13 mouse cellular contexts compared by ENCODE assay signal in the genomic region with DNA sequence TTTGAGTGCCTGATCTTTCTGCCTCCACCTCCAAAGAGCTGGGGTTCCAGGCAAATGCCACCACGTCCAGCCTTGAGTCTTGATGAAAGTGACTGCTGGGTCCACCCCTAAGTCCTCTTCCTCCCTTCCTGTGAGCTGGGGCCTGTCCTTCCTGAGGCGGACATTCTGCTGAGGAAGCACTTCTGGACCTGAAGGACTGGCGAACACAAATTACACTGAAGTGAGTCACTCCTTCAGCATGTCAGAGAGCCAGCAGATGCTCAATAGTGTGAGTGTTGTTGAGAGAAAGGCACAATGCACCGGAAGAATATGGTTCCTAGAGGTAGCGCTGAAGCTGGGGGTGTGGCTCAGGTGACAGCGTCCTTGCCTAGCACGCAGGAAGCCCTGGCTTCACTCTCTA. TPM values are rescaled to one million over a fixed set of nuclear protein-coding genes. Genes with fewer than 3 reads are reported as not detected.
DNase-seq lines count a peak whose midpoint lies in the region; ATAC-seq and TF ChIP-seq lines count a peak whose summit lies in the region.
"Had no signal": no experiment of that assay in that cellular context is flagged by ENCODE, and none has a peak within 500 bp of the region (broad histone marks: within the 10 kb centered on the region; RNA-seq: fewer than 3 reads in every experiment).

No protein-coding gene starts in this region.

- ATAC-seq in heart, embryonic 12.5 days (ENCODE audit: insufficient number of reproducible peaks, low FRiP score), result no peak
- ATAC-seq in Patski, result peak; percentile 63
- peak; percentile 14; the same call in 1 of the 2 replicates for ATAC-seq in intestine, postnatal 0 days
- no peak for ATAC-seq in forebrain, embryonic 13.5 days
- ATAC-seq: hindbrain, embryonic 16.5 days had no signal

- H3K36me3 ChIP-seq in heart, embryonic 12.5 days, result no peaks in the 10 kb centered on the region
- H3K36me3 ChIP-seq in intestine, postnatal 0 days (ENCODE audit: control insufficient read depth, insufficient read depth), result peaks cover 14% of the 10 kb centered on the region; the same call in 1 of the 2 replicates
- no peaks in the 10 kb centered on the region for H3K36me3 ChIP-seq in forebrain, embryonic 13.5 days (ENCODE audit: poor library complexity, severe bottlenecking)

- TF ChIP-seq CTCF in Patski (IDR thresholded peaks at IDR 0.05), result no peak
- no peak for TF ChIP-seq CTCF in intestine, postnatal 0 days (IDR thresholded peaks at IDR 0.05; ENCODE audit: low read depth)

- no peak for DNase-seq in heart, postnatal 14 days
- DNase-seq in 3134 (ENCODE audit: extremely low read depth, insufficient read length, low spot score) (peak; percentile 64), Patski (ENCODE audit: low read depth, low spot score) (no peak)
- DNase-seq in cerebellum, postnatal 14 days, result no peak
- DNase-seq in frontal cortex, postnatal 14 days (ENCODE audit: low spot score in 2 of 2), result no peak
- DNase-seq: cerebellum, postnatal 25 days; left cerebral cortex, postnatal 4 days had no signal

- in situ Hi-C loops in Patski (cut with MboI; ENCODE audit: low pct_unique_long_range_greater_than_20kb), result no loop called here

- peaks cover 12% of the 10 kb centered on the region for H3K4me1 ChIP-seq in heart, embryonic 12.5 days (replicated peaks)
- no peaks in the 10 kb centered on the region for H3K4me1 ChIP-seq in intestine, postnatal 0 days (replicated peaks; ENCODE audit: control insufficient read depth, insufficient read depth, low read length)
- H3K4me1 ChIP-seq in forebrain, embryonic 13.5 days, result peaks cover 18% of the 10 kb centered on the region

- intact Hi-C loops in heart, postnatal 14 days (cut with DNase I), result no loop called here

- H3K9me3 ChIP-seq in heart, embryonic 12.5 days (replicated peaks), result no peaks in the 10 kb centered on the region
- H3K9me3 ChIP-seq in intestine, postnatal 0 days (ENCODE audit: control insufficient read depth), result no peaks in the 10 kb centered on the region
- H3K9me3 ChIP-seq in forebrain, embryonic 13.5 days (replicated peaks), result no peaks in the 10 kb centered on the region

- no peak overlapping the region for H3K9ac ChIP-seq in heart, embryonic 12.5 days
- H3K9ac ChIP-seq in intestine, postnatal 0 days (ENCODE audit: low read depth, low read length), result no peak overlapping the region
- no peak overlapping the region for H3K9ac ChIP-seq in forebrain, embryonic 13.5 days

- CTCF ChIA-PET in Patski (lab: Charles Lee), result interaction anchor here (1.2 to 1.5 kb wide), 2 partner anchors 9 to 28 kb away, joined by 5 read pairs; no protein-coding TSS in a partner anchor

- 36% methylated on average over 7 of the region's 7 CpGs for WGBS in heart, embryonic 12.5 days
- 38% methylated on average over 7 of the region's 7 CpGs for WGBS in intestine, postnatal 0 days
- 75% methylated on average over 7 of the region's 7 CpGs for WGBS in forebrain, embryonic 13.5 days

- H3K27me3 ChIP-seq in heart, embryonic 12.5 days (replicated peaks), result peaks cover 20% of the 10 kb centered on the region
- no peaks in the 10 kb centered on the region for H3K27me3 ChIP-seq in Patski
- no peaks in the 10 kb centered on the region for H3K27me3 ChIP-seq in intestine, postnatal 0 days (replicated peaks; ENCODE audit: control insufficient read depth, insufficient read depth, low read length)
- H3K27me3 ChIP-seq in forebrain, embryonic 13.5 days, result no peaks in the 10 kb centered on the region

- POLR2A ChIA-PET in Patski (lab: Charles Lee), result interaction anchor here (0.7 kb wide), 1 partner anchor 40 kb away, joined by 3 read pairs; no protein-coding TSS in a partner anchor

- no peak overlapping the region for H3K4me3 ChIP-seq in heart, embryonic 12.5 days
- H3K4me3 ChIP-seq in intestine, postnatal 0 days (ENCODE audit: low read depth, low read length), result no peak overlapping the region
- no peak overlapping the region for H3K4me3 ChIP-seq in forebrain, embryonic 13.5 days
- H3K4me3 ChIP-seq: heart, adult 2 months had no signal

- H3K4me2 ChIP-seq in heart, embryonic 12.5 days, result no peak overlapping the region
- H3K4me2 ChIP-seq in intestine, postnatal 0 days (replicated peaks; ENCODE audit: low read depth), result no peak overlapping the region
- H3K4me2 ChIP-seq in forebrain, embryonic 13.5 days, result no peak overlapping the region

- 0 out of 2 replicates have a peak overlapping the region, but pooled peaks have one; percentile 4 for H3K27ac ChIP-seq in heart, embryonic 12.5 days (ENCODE audit: poor library complexity, severe bottlenecking)
- H3K27ac ChIP-seq in intestine, postnatal 0 days (ENCODE audit: low read depth, low read length), result peak overlapping the region; percentile 6; the same call in 1 of the 2 replicates
- no peak overlapping the region for H3K27ac ChIP-seq in forebrain, embryonic 13.5 days
- H3K27ac ChIP-seq: heart, adult 2 months had no signal

RNA-seq across cellular contexts. Expression of a gene that starts 26.8 kb away (rescaled TPM):
- polyA plus RNA-seq in heart, embryonic 12.5 days (2016; fragmentation: Nextera tagmentation; extraction: Ambion mirVana), result 40.5 and 42.2 TPM in 2 replicates
- total RNA-seq in heart, postnatal 14 days (2021), result 10 to 100 TPM; 32.2 to 36.5 TPM
- polyA plus RNA-seq in Patski (2021), result 69.7 TPM
- polyA plus RNA-seq in intestine, postnatal 0 days (2015; fragmentation: Nextera tagmentation; extraction: Ambion mirVana), result 20.1 and 20.7 TPM in 2 replicates
- 49.0 and 52.4 TPM in 2 replicates for polyA plus RNA-seq in forebrain, embryonic 13.5 days (2015; fragmentation: Nextera tagmentation; extraction: Ambion mirVana)

RNA-seq across cellular contexts. Expression of a gene that starts 27.8 kb away (rescaled TPM):
- polyA plus RNA-seq in heart, embryonic 12.5 days (2016; fragmentation: Nextera tagmentation; extraction: Ambion mirVana), result 6.2 and 7.6 TPM in 2 replicates
- total RNA-seq in heart, postnatal 14 days (2021), result 1 to 10 TPM; 9.1 TPM
- polyA plus RNA-seq in Patski (2021), result 18.0 TPM
- polyA plus RNA-seq in intestine, postnatal 0 days (2015; fragmentation: Nextera tagmentation; extraction: Ambion mirVana), result 23.5 and 30.0 TPM in 2 replicates
- polyA plus RNA-seq in forebrain, embryonic 13.5 days (2015; fragmentation: Nextera tagmentation; extraction: Ambion mirVana), result 13.7 and 20.2 TPM in 2 replicates
- total RNA-seq: megakaryocyte progenitor cell, adult 5-6 weeks had no signal

RNA-seq across cellular contexts. Expression of a gene that starts 37.5 kb away (rescaled TPM):
- 284 and 317 TPM in 2 replicates for polyA plus RNA-seq in heart, embryonic 12.5 days (2016; fragmentation: Nextera tagmentation; extraction: Ambion mirVana)
- 100 to 1,000 TPM; 153 to 156 TPM for total RNA-seq in heart, postnatal 14 days (2021)
- 400 TPM for polyA plus RNA-seq in Patski (2021)
- 255 and 271 TPM in 2 replicates for polyA plus RNA-seq in intestine, postnatal 0 days (2015; fragmentation: Nextera tagmentation; extraction: Ambion mirVana)
- 466 and 470 TPM in 2 replicates for polyA plus RNA-seq in forebrain, embryonic 13.5 days (2015; fragmentation: Nextera tagmentation; extraction: Ambion mirVana)

RNA-seq across cellular contexts. Expression of a gene that starts 38.2 kb away (rescaled TPM):
- 28.4 and 30.7 TPM in 2 replicates for polyA plus RNA-seq in heart, embryonic 12.5 days (2016; fragmentation: Nextera tagmentation; extraction: Ambion mirVana)
- 10 to 100 TPM; 67.9 to 70.5 TPM for total RNA-seq in heart, postnatal 14 days (2021)
- polyA plus RNA-seq in Patski (2021), result 70.8 TPM
- polyA plus RNA-seq in intestine, postnatal 0 days (2015; fragmentation: Nextera tagmentation; extraction: Ambion mirVana), result 15.2 and 18.1 TPM in 2 replicates
- 20.5 and 23.4 TPM in 2 replicates for polyA plus RNA-seq in forebrain, embryonic 13.5 days (2015; fragmentation: Nextera tagmentation; extraction: Ambion mirVana)

RNA-seq across cellular contexts. Expression of a gene that starts 56.4 kb away (rescaled TPM):
- 48.2 and 48.9 TPM in 2 replicates for polyA plus RNA-seq in heart, embryonic 12.5 days (2016; fragmentation: Nextera tagmentation; extraction: Ambion mirVana)
- total RNA-seq in heart, postnatal 14 days (2021), result 10 to 100 TPM; 45.3 to 48.2 TPM
- polyA plus RNA-seq in Patski (2021), result 89.4 TPM
- polyA plus RNA-seq in intestine, postnatal 0 days (2015; fragmentation: Nextera tagmentation; extraction: Ambion mirVana), result 95.0 and 100 TPM in 2 replicates
- 59.6 and 60.4 TPM in 2 replicates for polyA plus RNA-seq in forebrain, embryonic 13.5 days (2015; fragmentation: Nextera tagmentation; extraction: Ambion mirVana)

Comparison
In these comparisons a context has a peak if more than half of its experiments do, and no peak if none do; other contexts are left out.
1. ATAC-seq: peak in Patski (single experiment) and intestine, postnatal 0 days (single experiment); none in heart, embryonic 12.5 days (single experiment) and forebrain, embryonic 13.5 days (single experiment).